Mouse (Mus musculus) heart, embryonic 11.5 days (tissue): ENCODE data around the gene Gpr108. TPM values are rescaled to one million over a fixed set of nuclear protein-coding genes. Genes with fewer than 3 reads are reported as not detected.
A peak's percentile ranks its signal among the peaks of the same experiment; 100 is the strongest.

Source experiments
- ATAC-seq: fragments of 200-750 bp; cut with Nextera tagmentation; replicated peaks from 2 replicates; pipeline ENCODE4 v1.8.0; 2017; ENCODE audit warnings: moderate library complexity; ENCODE audit not compliant: insufficient number of reproducible peaks, low FRiP score, low TSS enrichment
- H3K27ac ChIP-seq: fragments of 300-500 bp; sonication (generic); 2 replicates; pipeline ENCODE4 v1.5.1; 2014; ENCODE audit warnings: mild to moderate bottlenecking, low read depth, low read length
- H3K27me3 ChIP-seq: fragments of 300-500 bp; sonication (generic); 2 replicates; pipeline ENCODE4 v1.6.1; 2014; ENCODE audit warnings: mild to moderate bottlenecking, low read length, mixed read lengths; ENCODE audit not compliant: control insufficient read depth, insufficient read depth
- H3K36me3 ChIP-seq: fragments of 300-500 bp; sonication (generic); 2 replicates; pipeline ENCODE4 v1.6.1; 2014; ENCODE audit warnings: mild to moderate bottlenecking, low read length, moderate library complexity, mixed read lengths; ENCODE audit not compliant: control insufficient read depth, insufficient read depth
- H3K4me1 ChIP-seq: fragments of 300-500 bp; sonication (generic); 2 replicates; pipeline ENCODE4 v1.6.1; 2014; ENCODE audit warnings: low read length; ENCODE audit not compliant: control insufficient read depth, insufficient read depth
- H3K4me2 ChIP-seq: fragments of 300-500 bp; sonication (generic); 2 replicates; pipeline ENCODE4 v1.6.1; 2014; ENCODE audit warnings: mild to moderate bottlenecking, moderate library complexity
- H3K4me3 ChIP-seq: fragments of 300-500 bp; sonication (generic); 2 replicates; pipeline ENCODE4 v1.5.1; 2014; ENCODE audit warnings: low read depth, low read length
- H3K9ac ChIP-seq: fragments of 300-500 bp; sonication (generic); 2 replicates; pipeline ENCODE4 v1.6.1; 2014; ENCODE audit warnings: mild to moderate bottlenecking, low read depth, low read length, moderate library complexity
- H3K9me3 ChIP-seq: fragments of 300-500 bp; sonication (generic); replicated peaks from 2 replicates; pipeline ENCODE4 v1.6.1; 2016; ENCODE audit warnings: low read length; ENCODE audit not compliant: control insufficient read depth
- WGBS: fragments of 180-500 bp; shearing (Covaris S2); extraction: QIAGEN DNeasy Blood & Tissue Kit; methylation state at CpG from one replicate; pipeline ENCODE4 v1.1.7; 2014; ENCODE audit not compliant: insufficient replicate concordance; 5-methylcytosine and 5-hydroxymethylcytosine counted together
- polyA plus RNA-seq: library from polyadenylated mRNA; unstranded; fragments of >200 nt; fragmentation: Nextera tagmentation; extraction: Ambion mirVana; gene quantifications from 2 replicates; pipeline ENCODE4 v1.2.1, GENCODE M21; 2014

Gene Gpr108
- polyA plus RNA-seq, 1 experiment from 2014 or later = 24.0 TPM

DNA sequence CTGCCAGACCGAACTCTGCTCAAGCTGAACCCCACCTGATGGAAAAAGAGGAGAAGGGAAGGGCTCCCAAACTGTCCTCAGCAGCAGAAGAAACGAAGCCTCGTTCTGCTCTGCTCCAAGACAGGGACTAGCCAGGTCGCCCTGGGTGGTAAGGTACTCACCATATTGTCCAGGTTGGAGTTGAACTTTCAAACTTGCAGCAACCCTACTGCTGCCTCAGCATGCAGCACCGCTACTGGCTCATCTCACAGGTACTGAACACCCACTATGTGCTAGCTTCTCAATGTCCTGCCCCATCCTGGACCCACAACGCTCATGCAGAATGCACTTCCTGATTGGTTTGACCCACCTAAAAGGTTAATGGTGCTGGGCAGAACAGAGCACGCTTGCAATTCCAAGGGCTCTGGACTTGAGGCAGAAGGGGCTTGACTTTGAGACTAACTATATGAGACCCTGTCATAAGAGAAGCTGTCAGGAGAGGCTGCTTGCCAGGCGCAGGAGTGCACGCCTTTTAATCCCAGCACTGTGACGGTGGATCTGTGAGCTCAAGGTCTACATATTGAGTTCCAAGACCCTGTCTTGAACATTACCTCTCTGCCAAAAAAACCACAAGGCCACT is 2.8 kb downstream of the Gpr108 start:
- peaks cover 10% of the 10 kb centered on the region for H3K4me1 ChIP-seq
- H3K36me3 ChIP-seq = peaks cover 4% of the 10 kb centered on the region; the same call in 1 of the 2 replicates
- H3K4me3 ChIP-seq = no peak overlapping the region
- H3K9ac ChIP-seq = no peak overlapping the region
- no peak overlapping the region for H3K27ac ChIP-seq
- ATAC-seq = no peak
- no peak overlapping the region for H3K4me2 ChIP-seq
- 93% methylated on average over 10 of the region's 10 CpGs for WGBS
- H3K9me3 ChIP-seq = no peaks in the 10 kb centered on the region
- H3K27me3 ChIP-seq = no peaks in the 10 kb centered on the region

DNA sequence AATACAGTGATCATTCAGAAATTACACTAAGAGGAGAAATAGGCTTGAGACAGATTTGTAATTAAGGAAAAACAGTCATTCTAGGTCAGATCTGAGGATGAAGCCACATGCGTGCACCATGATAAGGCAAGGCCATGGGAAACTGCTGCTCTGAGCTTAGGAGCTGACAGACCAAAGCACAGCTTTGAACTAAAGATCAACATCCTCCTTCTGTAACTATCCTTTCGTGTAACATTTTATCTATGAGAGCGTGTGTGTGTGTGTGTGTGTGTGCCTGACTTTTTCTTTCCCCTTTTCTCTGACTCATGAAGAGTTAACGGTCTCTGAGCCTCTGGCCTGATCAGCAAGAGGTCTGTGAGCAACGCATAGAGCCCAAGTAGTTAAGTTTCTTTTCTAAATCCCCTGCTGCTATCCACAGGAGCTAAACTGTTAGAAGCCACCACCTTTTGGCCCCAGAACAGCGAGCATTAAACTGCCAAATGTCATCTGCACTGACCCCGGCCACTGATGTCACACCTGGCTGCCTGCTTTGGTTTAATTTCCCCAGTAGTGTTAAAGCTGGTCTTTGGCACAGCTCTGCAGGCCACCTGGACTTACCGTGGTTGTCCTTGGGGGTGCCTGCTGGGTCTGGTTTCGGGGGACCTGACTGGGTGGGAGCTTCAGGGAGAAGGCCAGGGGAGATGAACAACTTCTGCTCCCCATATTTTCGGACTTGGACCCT is 4.4 kb downstream of the Gpr108 start:
- no peak for ATAC-seq
- 49% methylated on average over 10 of the region's 10 CpGs for WGBS
- Histone ChIP-seq H3K9ac (no peak overlapping the region), H3K4me1 (peaks cover 9% of the 10 kb centered on the region), H3K9me3 (no peaks in the 10 kb centered on the region), H3K4me3 (no peak overlapping the region), H3K27me3 (no peaks in the 10 kb centered on the region), H3K4me2 (no peak overlapping the region), H3K36me3 (peaks cover 4% of the 10 kb centered on the region; the same call in 1 of the 2 replicates), H3K27ac (no peak overlapping the region)

DNA sequence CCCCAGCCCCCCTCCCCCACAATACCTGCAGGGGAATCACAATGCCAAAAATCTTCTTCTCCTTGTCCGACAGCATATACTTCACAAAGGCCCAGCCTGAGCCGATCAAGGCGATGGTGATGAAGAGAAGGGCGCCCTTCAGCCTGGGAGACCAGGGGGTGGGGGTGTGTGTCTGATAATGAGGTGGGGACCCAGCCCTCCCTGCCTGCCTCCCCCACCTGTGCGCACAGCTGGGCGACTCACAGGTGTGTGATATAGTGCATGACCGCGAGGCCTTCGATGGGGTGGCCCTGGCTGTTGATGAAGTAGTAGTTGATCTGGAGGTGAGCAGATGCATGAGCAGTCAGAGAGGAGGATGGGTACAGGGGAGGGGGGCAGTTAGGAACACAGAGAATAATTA is 11.1 kb downstream of the Gpr108 start:
- H3K9me3 ChIP-seq = no peaks in the 10 kb centered on the region
- no peaks in the 10 kb centered on the region for H3K4me1 ChIP-seq
- H3K27ac ChIP-seq = no peak overlapping the region
- WGBS = 89% methylated on average over 9 of the region's 9 CpGs
- peaks cover 24% of the 10 kb centered on the region for H3K36me3 ChIP-seq
- H3K4me3 ChIP-seq = no peak overlapping the region
- no peaks in the 10 kb centered on the region for H3K27me3 ChIP-seq
- ATAC-seq = no peak
- no peak overlapping the region for H3K4me2 ChIP-seq
- H3K9ac ChIP-seq = no peak overlapping the region

DNA sequence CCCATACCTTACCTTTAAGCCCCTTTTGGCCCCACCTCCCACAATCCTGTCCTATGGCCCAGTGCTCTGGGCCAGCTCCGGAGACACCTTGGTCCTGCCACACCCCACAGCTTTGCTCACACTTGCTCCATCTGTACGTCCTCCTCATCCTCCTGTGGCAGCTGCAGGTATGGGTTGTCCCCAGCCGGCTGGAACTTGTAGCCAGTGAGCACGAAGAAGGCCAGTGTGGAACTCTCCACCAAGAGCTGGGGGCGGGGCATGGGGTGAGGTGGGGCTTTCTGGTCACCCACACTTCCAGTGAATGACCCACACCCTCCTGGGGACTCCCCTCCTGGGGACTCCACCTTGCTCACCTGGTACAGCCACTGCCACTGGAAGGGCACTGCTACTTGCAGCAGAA is 12.4 kb downstream of the Gpr108 start:
- Histone ChIP-seq H3K27ac (no peak overlapping the region), H3K27me3 (no peaks in the 10 kb centered on the region), H3K36me3 (peaks cover 20% of the 10 kb centered on the region), H3K9me3 (no peaks in the 10 kb centered on the region), H3K4me1 (no peaks in the 10 kb centered on the region), H3K4me3 (no peak overlapping the region), H3K4me2 (no peak overlapping the region), H3K9ac (no peak overlapping the region)
- peak; percentile 37; the same call in 1 of the 2 replicates for ATAC-seq
- WGBS = 86% methylated on average over 5 of the region's 5 CpGs

DNA sequence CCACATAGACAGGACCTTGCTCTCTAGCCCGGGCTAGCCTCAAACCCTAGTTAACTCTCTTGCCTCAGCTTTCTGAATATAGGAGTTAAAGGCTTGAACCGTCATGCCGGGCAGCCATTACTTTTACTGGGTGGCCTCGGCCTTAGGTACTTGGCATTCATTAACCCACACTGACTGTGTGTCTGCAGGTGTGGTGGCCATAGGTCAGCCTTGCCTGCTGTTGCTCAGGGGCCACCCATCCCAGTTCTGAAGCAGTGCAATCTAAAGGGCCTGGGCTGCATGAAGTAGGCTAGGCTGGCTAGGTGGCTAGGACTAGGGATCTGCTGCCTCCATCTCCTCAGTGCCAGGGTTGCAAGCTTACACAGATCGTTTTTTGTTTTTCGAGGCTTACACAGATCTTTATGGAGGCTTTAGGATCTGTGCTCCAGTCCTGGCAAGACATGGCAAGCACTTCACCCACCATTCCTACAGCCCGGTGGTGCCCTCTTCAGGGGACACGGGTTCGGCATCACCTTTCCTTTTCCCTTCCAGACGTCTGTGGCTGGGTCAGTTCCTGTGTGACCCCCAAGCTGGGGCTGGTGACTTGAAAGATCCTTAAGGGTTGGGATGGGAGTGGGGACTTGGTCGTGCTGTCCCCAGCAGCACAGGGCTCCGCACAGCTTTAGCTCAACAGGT is 13.9 kb downstream of the Gpr108 start:
- Histone ChIP-seq H3K36me3 (peaks cover 20% of the 10 kb centered on the region), H3K4me2 (no peak overlapping the region), H3K4me3 (no peak overlapping the region), H3K9ac (no peak overlapping the region), H3K9me3 (no peaks in the 10 kb centered on the region), H3K4me1 (no peaks in the 10 kb centered on the region), H3K27ac (no peak overlapping the region), H3K27me3 (no peaks in the 10 kb centered on the region)
- no peak for ATAC-seq
- 82% methylated on average over 12 of the region's 12 CpGs for WGBS

DNA sequence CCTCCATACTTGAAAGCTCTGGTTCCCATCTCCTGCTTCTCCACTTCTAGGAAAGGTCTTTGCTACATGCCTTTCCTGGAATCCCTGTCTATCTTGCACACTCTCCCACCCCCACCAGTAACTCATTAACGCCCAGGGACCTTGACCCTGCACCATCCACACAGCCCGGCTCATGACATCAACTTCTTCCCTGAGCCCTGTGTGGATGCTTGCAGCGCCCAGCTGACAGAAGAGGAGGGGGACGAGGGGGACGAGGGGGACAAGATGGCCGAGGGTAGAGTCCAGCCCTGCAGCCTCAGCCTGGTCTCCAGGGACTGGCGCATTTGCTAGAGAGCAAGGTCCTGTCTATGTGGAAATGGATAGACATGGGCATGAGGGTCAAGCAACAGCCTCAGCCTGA is 15.2 kb downstream of the Gpr108 start:
- Histone ChIP-seq H3K4me1 (no peaks in the 10 kb centered on the region), H3K36me3 (peaks cover 20% of the 10 kb centered on the region), H3K9me3 (no peaks in the 10 kb centered on the region), H3K9ac (no peak overlapping the region), H3K27ac (no peak overlapping the region), H3K4me3 (no peak overlapping the region), H3K4me2 (no peak overlapping the region), H3K27me3 (no peaks in the 10 kb centered on the region)
- WGBS = 49% methylated on average over 7 of the region's 7 CpGs
- ATAC-seq = no peak

DNA sequence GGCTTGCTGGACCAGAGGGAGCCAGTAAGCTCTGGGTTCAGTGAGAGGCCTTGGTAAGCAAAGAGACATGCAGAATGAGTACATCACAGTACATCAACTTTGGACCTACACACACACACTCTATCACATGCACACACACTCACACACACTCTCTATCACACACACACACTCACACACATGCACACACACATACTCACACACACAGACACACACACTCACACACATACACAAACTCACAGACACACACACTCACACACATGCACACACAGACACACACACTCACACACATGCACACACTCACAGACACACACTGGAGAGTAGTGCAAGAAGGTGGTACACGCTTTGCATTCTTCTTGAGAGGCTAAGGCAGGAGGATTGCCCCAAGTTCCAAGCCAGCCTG is 16.0 kb downstream of the Gpr108 start:
- peaks cover 13% of the 10 kb centered on the region for H3K36me3 ChIP-seq
- H3K27me3 ChIP-seq = no peaks in the 10 kb centered on the region
- H3K27ac ChIP-seq = no peak overlapping the region
- H3K4me1 ChIP-seq = no peaks in the 10 kb centered on the region
- 71% methylated on average over 1 of the region's 1 CpGs for WGBS
- H3K9me3 ChIP-seq = no peaks in the 10 kb centered on the region
- no peak overlapping the region for H3K4me2 ChIP-seq
- H3K4me3 ChIP-seq = no peak overlapping the region
- ATAC-seq = no peak
- H3K9ac ChIP-seq = no peak overlapping the region

DNA sequence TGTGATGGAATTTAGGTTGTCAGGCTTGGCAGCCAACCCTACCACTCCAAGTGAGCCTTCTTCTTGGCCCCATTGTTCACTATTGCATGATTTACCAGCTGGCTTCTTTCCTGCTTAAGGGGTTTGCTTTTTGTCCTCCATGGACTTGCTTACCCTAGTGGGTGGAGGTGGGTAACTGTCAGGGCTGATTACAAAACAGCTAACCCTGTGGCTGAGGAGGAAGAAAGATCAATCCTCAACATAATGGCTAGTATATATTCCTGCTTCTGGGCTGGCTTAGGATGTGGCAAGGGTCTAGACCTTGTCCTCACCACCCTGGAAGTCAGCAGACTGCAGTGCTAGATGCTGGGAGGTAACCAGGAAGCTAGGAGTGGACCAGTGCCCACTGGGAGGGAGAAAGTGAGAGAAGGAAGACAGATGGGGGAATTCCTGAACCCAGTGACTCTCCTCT is 16.9 kb downstream of the Gpr108 start:
- no peak for ATAC-seq
- H3K4me2 ChIP-seq = no peak overlapping the region
- H3K4me1 ChIP-seq = no peaks in the 10 kb centered on the region
- H3K27ac ChIP-seq = no peak overlapping the region
- H3K9ac ChIP-seq = no peak overlapping the region
- H3K36me3 ChIP-seq = peaks cover 8% of the 10 kb centered on the region
- no peaks in the 10 kb centered on the region for H3K9me3 ChIP-seq
- H3K4me3 ChIP-seq = no peak overlapping the region
- no peaks in the 10 kb centered on the region for H3K27me3 ChIP-seq
